Mouse (Mus musculus) limb, embryonic 14.5 days (tissue): Measurements from ENCODE around the gene Traf3ip3. TPM values are rescaled to one million over a fixed set of nuclear protein-coding genes. Genes with fewer than 3 reads are reported as not detected.

Source experiments
- ATAC-seq: fragments of 200-750 bp; cut with Nextera tagmentation; 2 replicates; pipeline ENCODE4 v1.8.0; 2017; ENCODE audit warnings: low read depth, moderate number of reproducible peaks, moderate TSS enrichment; ENCODE audit not compliant: low FRiP score
- DNase-seq: peaks from one replicate; pipeline ENCODE4 v3.0.0-alpha.2; 2015; ENCODE audit warnings: low spot score
- H3K27ac ChIP-seq: fragments of 300-500 bp; sonication (generic); replicated peaks from 2 replicates; pipeline ENCODE4 v1.5.1; 2014; ENCODE audit warnings: low read depth, mild to moderate bottlenecking, low read length, moderate library complexity, mixed read lengths
- H3K27me3 ChIP-seq: fragments of 300-500 bp; sonication (generic); 2 replicates; pipeline ENCODE4 v1.6.1; 2014; ENCODE audit warnings: low read length, mixed read lengths; ENCODE audit not compliant: control insufficient read depth, insufficient read depth
- H3K36me3 ChIP-seq: fragments of 300-500 bp; sonication (generic); 2 replicates; pipeline ENCODE4 v1.6.1; 2014; ENCODE audit warnings: mild to moderate bottlenecking, low read length, moderate library complexity, mixed read lengths; ENCODE audit not compliant: control insufficient read depth, insufficient read depth
- H3K4me1 ChIP-seq: fragments of 300-500 bp; sonication (generic); 2 replicates; pipeline ENCODE4 v1.6.1; 2014; ENCODE audit warnings: antibody characterized with exemption, low read length, mixed read lengths; ENCODE audit not compliant: control insufficient read depth, insufficient read depth
- H3K4me2 ChIP-seq: fragments of 300-500 bp; sonication (generic); replicated peaks from 2 replicates; pipeline ENCODE4 v1.6.1; 2014; ENCODE audit warnings: low read depth, mild to moderate bottlenecking, low read length, moderate library complexity; ENCODE audit not compliant: severe bottlenecking
- H3K4me3 ChIP-seq: fragments of 300-500 bp; sonication (generic); replicated peaks from 2 replicates; pipeline ENCODE4 v1.5.1; 2014; ENCODE audit warnings: low read length
- H3K9ac ChIP-seq: fragments of 300-500 bp; sonication (generic); 2 replicates; pipeline ENCODE4 v1.6.1; 2014; ENCODE audit warnings: mild to moderate bottlenecking, low read depth, low read length, moderate library complexity; ENCODE audit not compliant: severe bottlenecking
- H3K9me3 ChIP-seq: fragments of 300-500 bp; sonication (generic); 2 replicates; pipeline ENCODE4 v1.6.1; 2016; ENCODE audit warnings: low read length; ENCODE audit not compliant: control insufficient read depth
- POLR2A ChIP-seq: fragments of 200-500 bp; IDR thresholded peaks from 2 replicates; pipeline ENCODE4 v1.8.0; 2012; ENCODE audit warnings: inconsistent platforms, mild to moderate bottlenecking, moderate library complexity, borderline replicate concordance; ENCODE audit not compliant: insufficient read depth, insufficient read length; ENCODE audit errors: extremely low read depth
- WGBS: fragments of 180-500 bp; shearing (Covaris S2); extraction: QIAGEN DNeasy Blood & Tissue Kit; methylation state at CpG from one replicate; pipeline ENCODE4 v1.1.7; 2014; 5-methylcytosine and 5-hydroxymethylcytosine counted together
- polyA plus RNA-seq, 2 experiments: library from polyadenylated mRNA; depleted of rRNA in 1 of 2; stranded (reverse) in 1 of 2; unstranded in 1 of 2; fragments of >200 nt; fragmentation: Nextera tagmentation in 1 of 2; extraction: Ambion mirVana in 1 of 2; gene quantifications; 2 replicates each; pipeline versions ENCODE4 v1.2.1 to v1.2.3; 2012 to 2014

The Traf3ip3 gene
- polyA plus RNA-seq, 2 experiments = 18.8 to 22.6 TPM

DNA sequence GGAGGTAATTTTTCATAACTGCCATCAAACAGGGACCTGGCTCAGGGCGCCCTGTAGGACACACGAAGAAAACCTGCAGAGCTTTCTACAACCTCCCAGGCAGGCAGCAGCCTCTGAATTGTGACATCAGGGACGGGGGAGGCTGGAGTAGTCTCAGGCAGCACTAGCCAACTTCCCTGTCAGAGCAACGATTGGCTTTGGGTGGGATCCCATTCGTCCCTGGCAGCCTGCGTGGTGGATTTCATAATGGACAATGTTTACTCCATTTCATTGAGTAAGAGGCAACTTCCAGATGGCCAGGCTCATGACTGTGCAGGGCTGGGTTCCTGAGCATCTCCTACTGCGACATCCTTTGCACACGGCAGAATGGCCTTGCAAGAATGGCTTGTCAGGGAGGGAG, 40.7 kb upstream of the Traf3ip3 start:
- DNase-seq (no peak), ATAC-seq (no peak)
- Histone ChIP-seq H3K9me3 (no peaks in the 10 kb centered on the region), H3K4me1 (no peaks in the 10 kb centered on the region), H3K27me3 (no peaks in the 10 kb centered on the region), H3K9ac (no peak overlapping the region), H3K36me3 (no peaks in the 10 kb centered on the region), H3K4me2 (no peak overlapping the region), H3K27ac (no peak overlapping the region), H3K4me3 (no peak overlapping the region)
- no peak for TF ChIP-seq POLR2A
- 64% methylated on average over 8 of the region's 8 CpGs for WGBS

DNA sequence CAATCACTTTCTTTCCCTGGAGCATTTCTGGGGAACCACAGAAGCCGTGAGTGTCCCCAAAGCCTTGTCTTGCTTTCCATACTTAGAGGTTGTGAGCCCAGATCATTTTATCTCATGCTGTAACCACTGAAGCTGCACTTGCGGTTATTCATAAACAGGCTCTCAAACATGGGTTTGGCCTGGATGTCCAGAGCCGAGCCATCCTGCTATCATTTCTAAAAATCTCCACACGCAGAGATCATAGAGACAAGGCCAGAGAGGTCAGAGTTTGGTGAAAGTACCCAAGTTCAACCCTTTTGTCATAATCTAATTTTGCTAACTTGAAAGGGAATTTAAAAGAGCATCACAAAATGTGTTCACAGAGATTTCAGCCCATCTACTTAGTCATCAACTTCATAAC, 39.9 kb upstream of the Traf3ip3 start:
- no peak for DNase-seq
- Histone ChIP-seq H3K9ac (no peak overlapping the region), H3K4me3 (no peak overlapping the region), H3K9me3 (no peaks in the 10 kb centered on the region), H3K4me1 (no peaks in the 10 kb centered on the region), H3K27me3 (no peaks in the 10 kb centered on the region), H3K4me2 (no peak overlapping the region), H3K36me3 (no peaks in the 10 kb centered on the region), H3K27ac (no peak overlapping the region)
- no peak for TF ChIP-seq POLR2A
- 91% methylated on average over 4 of the region's 4 CpGs for WGBS
- no peak for ATAC-seq

DNA sequence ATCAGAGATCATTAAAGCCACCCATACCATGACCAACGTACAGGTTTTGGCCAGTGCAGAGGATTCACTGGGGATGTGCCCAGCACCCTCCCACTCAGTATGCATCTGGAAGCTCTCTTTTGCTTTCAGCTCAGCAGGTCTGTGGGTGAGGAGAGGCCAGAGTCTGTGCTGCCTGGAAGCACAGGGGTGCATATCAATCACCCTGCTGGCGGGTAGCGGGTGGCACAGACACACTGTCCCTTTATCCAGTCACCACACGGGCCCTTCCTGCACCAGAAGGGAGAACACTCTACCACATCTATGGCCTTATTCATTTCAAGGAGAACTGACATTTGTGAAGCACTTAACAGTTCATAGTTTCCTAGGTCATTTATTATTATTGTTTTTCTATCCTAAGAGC, 36.9 kb upstream of the Traf3ip3 start:
- no peaks in the 10 kb centered on the region for H3K36me3 ChIP-seq
- H3K4me2 ChIP-seq = no peak overlapping the region
- no peaks in the 10 kb centered on the region for H3K9me3 ChIP-seq
- ATAC-seq (no peak), DNase-seq (no peak)
- H3K4me1 ChIP-seq = peaks cover 6% of the 10 kb centered on the region; the same call in 1 of the 2 replicates
- no peaks in the 10 kb centered on the region for H3K27me3 ChIP-seq
- no peak overlapping the region for H3K9ac ChIP-seq
- no peak overlapping the region for H3K4me3 ChIP-seq
- no peak overlapping the region for H3K27ac ChIP-seq
- no peak for TF ChIP-seq POLR2A
- 56% methylated on average over 4 of the region's 4 CpGs for WGBS

DNA sequence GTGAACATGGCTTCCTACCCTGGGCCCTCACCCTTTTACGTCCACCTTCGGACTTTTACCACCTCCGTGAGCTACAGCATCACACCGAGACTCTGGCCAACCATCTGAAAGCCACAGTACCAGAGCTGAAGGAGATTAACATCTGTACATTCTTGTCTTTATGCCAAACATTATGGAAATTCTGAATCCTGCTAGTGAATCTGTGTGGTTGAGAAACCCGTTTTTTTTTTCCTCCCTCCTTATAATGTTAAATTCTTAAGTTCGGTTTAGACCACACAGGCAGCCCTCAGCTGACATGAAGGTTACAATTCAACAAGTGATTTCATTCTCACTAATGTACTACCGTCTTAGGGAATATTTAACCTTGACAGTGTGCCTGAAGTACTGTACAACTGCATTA, 33.4 kb upstream of the Traf3ip3 start:
- H3K4me2 ChIP-seq = no peak overlapping the region
- no peak overlapping the region for H3K27ac ChIP-seq
- no peak for TF ChIP-seq POLR2A
- DNase-seq = peak; percentile 74
- 48% methylated on average over 7 of the region's 7 CpGs for WGBS
- peaks cover 6% of the 10 kb centered on the region; the same call in 1 of the 2 replicates for H3K4me1 ChIP-seq
- H3K27me3 ChIP-seq = no peaks in the 10 kb centered on the region
- H3K9ac ChIP-seq = no peak overlapping the region
- ATAC-seq = peak; percentile 57; the same call in 1 of the 2 replicates
- no peaks in the 10 kb centered on the region for H3K36me3 ChIP-seq
- no peaks in the 10 kb centered on the region for H3K9me3 ChIP-seq
- H3K4me3 ChIP-seq = no peak overlapping the region

DNA sequence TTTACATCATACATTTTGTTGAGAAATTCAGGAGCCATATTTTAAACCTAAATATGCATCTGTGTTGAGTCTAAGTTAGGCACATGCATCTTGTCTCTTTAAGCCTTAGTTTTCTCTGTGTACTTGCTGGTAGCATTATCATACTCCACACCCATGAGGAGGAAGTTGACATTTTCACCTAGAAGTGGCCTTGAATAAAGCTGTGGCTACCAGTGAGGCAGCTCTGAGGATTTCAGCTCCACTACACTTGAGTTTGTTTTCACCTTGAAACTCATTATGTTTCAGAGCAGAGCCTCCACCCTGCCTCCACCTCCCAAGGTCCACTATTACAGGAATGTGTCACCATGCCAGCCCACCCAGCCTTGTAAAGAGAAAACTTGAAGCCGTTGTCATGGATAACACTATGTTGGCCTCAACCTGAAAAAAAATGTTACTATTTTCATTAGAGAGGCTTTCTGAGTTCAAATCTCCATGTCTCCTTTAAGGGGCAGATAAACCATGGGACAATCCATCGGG, 32.7 kb upstream of the Traf3ip3 start:
- no peak overlapping the region for H3K9ac ChIP-seq
- no peak for DNase-seq
- 79% methylated on average over 2 of the region's 2 CpGs for WGBS
- 0 out of 2 replicates have a peak overlapping the region, but pooled peaks have one; percentile 33 for H3K27ac ChIP-seq
- ATAC-seq = no peak
- H3K4me3 ChIP-seq = no peak overlapping the region
- no peaks in the 10 kb centered on the region for H3K36me3 ChIP-seq
- no peaks in the 10 kb centered on the region for H3K27me3 ChIP-seq
- peaks cover 6% of the 10 kb centered on the region; the same call in 1 of the 2 replicates for H3K4me1 ChIP-seq
- no peak for TF ChIP-seq POLR2A
- H3K9me3 ChIP-seq = no peaks in the 10 kb centered on the region
- H3K4me2 ChIP-seq = no peak overlapping the region
